Mouse (Mus musculus) forebrain, embryonic 11.5 days (tissue): ENCODE data around the gene Zfp113. TPM values are rescaled to one million over a fixed set of nuclear protein-coding genes. Genes with fewer than 3 reads are reported as not detected.

Source experiments
- ATAC-seq: fragments of 200-750 bp; cut with Nextera tagmentation; replicated peaks from 2 replicates; pipeline ENCODE4 v1.8.0; 2017; ENCODE audit warnings: moderate TSS enrichment; ENCODE audit not compliant: low FRiP score
- DNase-seq: peaks from one replicate; pipeline ENCODE4 v3.0.0-alpha.2; 2017; ENCODE audit warnings: low spot score
- H3K27ac ChIP-seq: fragments of 300-500 bp; sonication (generic); 2 replicates; pipeline ENCODE4 v1.5.1; 2014; ENCODE audit warnings: low read depth, low read length
- H3K27me3 ChIP-seq: fragments of 300-500 bp; sonication (generic); 2 replicates; pipeline ENCODE4 v1.6.1; 2014; ENCODE audit warnings: mild to moderate bottlenecking, low read length, mixed read lengths; ENCODE audit not compliant: control insufficient read depth, insufficient read depth
- H3K36me3 ChIP-seq: fragments of 300-500 bp; sonication (generic); 2 replicates; pipeline ENCODE4 v1.6.1; 2014; ENCODE audit warnings: mild to moderate bottlenecking, low read length, moderate library complexity, mixed read lengths; ENCODE audit not compliant: control insufficient read depth, insufficient read depth
- H3K4me1 ChIP-seq: fragments of 300-500 bp; sonication (generic); replicated peaks from 2 replicates; pipeline ENCODE4 v1.6.1; 2014; ENCODE audit warnings: low read length, mixed read lengths; ENCODE audit not compliant: control insufficient read depth, insufficient read depth
- H3K4me2 ChIP-seq: fragments of 300-500 bp; sonication (generic); 2 replicates; pipeline ENCODE4 v1.6.1; 2014; ENCODE audit warnings: low read depth, mild to moderate bottlenecking, low read length, moderate library complexity, mixed read lengths; ENCODE audit not compliant: severe bottlenecking
- H3K4me3 ChIP-seq: fragments of 300-500 bp; sonication (generic); 2 replicates; pipeline ENCODE4 v1.5.1; 2014; ENCODE audit warnings: low read depth, low read length
- H3K9ac ChIP-seq: fragments of 300-500 bp; sonication (generic); 2 replicates; pipeline ENCODE4 v1.6.1; 2014; ENCODE audit warnings: low read length
- H3K9me3 ChIP-seq: fragments of 300-500 bp; sonication (generic); 2 replicates; pipeline ENCODE4 v1.6.1; 2016; ENCODE audit warnings: low read length, mixed read lengths; ENCODE audit not compliant: control insufficient read depth
- WGBS: fragments of 180-500 bp; shearing (Covaris S2); extraction: QIAGEN DNeasy Blood & Tissue Kit; methylation state at CpG from one replicate; pipeline ENCODE4 v1.1.7; 2014; 5-methylcytosine and 5-hydroxymethylcytosine counted together
- polyA plus RNA-seq: library from polyadenylated mRNA; unstranded; fragments of >200 nt; fragmentation: Nextera tagmentation; extraction: Ambion mirVana; gene quantifications from 2 replicates; pipeline ENCODE4 v1.2.1, GENCODE M21; 2014

The Zfp113 gene
- polyA plus RNA-seq, result 35.2 and 39.9 TPM in 2 replicates

DNA sequence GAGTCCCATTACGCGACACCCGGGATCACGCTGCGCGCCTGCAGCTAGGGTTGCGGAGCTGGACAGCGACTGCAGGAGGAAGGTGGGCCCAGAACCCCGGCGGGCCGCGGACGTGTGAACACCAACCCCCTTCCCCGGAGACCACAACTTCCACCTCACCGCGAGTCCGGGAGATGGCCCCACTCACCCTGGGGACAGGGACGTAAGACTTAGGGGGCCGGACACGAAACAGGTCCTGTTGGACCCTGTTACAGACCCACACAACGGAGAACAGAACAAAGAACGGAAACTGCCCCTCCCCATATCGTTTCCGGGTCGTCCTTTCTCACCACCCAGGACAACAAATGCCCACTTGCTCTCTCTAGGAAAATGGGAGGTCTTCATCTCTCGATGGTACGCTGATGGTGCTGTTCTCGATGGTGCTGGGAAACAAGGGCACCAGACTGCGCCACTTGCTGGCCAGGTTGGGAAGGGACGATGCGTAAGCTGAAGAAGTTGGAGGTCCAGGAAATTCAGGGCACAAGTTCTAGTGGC lies at the start of gene Zfp113:
Zfp113 (minus strand) TSS at position 302 of the 534 bp plus-strand sequence.
- Histone ChIP-seq H3K4me2 (peak within 1 kb of the TSS; percentile 69), H3K9ac (peak within 1 kb of the TSS; percentile 97), H3K27ac (peak within 1 kb of the TSS; percentile 93), H3K9me3 (no peaks in the 10 kb centered on the region), H3K27me3 (no peaks in the 10 kb centered on the region), H3K4me3 (peak within 1 kb of the TSS; percentile 82), H3K4me1 (peaks cover 2% of the 10 kb centered on the region; the same call in 1 of the 2 replicates), H3K36me3 (peaks cover 7% of the 10 kb centered on the region)
- ATAC-seq, result peak; percentile 97
- peak; percentile 89 for DNase-seq
- under 1% methylated on average over 31 of the region's 31 CpGs for WGBS

DNA sequence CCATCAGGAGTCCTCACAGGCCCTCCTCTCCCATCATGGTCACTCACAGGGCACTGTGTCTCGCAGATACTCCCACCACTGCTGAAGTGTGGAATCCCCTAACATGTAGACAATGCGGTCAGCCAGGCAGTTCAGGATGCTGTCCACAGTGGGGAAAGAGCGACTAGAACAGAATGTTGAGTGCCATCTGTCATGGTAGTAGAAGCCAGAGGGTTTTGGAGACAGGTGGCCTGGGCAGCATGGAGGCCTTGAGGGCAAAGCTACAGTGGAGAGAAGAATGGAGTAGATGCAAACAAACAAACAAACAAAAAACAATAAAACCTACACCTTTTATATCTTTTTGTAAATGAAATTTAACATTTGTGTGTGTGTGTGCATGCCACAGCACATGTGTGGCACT lies 46.5 kb upstream of the Zfp113 start:
- H3K4me3 ChIP-seq, result no peak overlapping the region
- DNase-seq (no peak), ATAC-seq (no peak)
- H3K36me3 ChIP-seq, result no peaks in the 10 kb centered on the region
- H3K27me3 ChIP-seq, result no peaks in the 10 kb centered on the region
- H3K9me3 ChIP-seq, result no peaks in the 10 kb centered on the region; the same call in 1 of the 2 replicates
- 91% methylated on average over 3 of the region's 3 CpGs for WGBS
- H3K4me2 ChIP-seq, result no peak overlapping the region
- no peak overlapping the region for H3K9ac ChIP-seq
- no peak overlapping the region for H3K27ac ChIP-seq
- no peaks in the 10 kb centered on the region for H3K4me1 ChIP-seq

DNA sequence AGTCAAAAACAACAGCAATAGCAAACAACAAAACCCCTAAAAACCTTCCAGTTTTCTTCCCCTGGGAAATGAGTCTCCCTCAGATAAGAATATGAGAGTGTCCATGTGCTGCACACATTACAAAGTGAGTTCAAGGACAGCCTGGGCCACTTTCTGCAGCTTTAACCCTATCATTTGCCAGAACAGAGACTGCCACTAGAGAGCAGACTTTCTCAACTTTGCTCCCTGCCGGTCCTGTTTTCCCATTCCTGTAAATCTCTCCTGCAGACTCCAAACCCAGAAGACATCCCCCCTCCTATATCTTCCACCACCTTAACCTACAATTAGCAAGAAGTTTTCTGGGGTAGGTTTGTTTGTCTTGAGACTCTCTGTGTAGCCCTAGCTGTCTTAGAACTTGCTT lies 44.0 kb upstream of the Zfp113 start:
- Histone ChIP-seq H3K4me3 (no peak overlapping the region), H3K9me3 (no peaks in the 10 kb centered on the region), H3K36me3 (no peaks in the 10 kb centered on the region; the same call in 1 of the 2 replicates), H3K4me1 (no peaks in the 10 kb centered on the region), H3K27ac (no peak overlapping the region), H3K9ac (no peak overlapping the region), H3K27me3 (no peaks in the 10 kb centered on the region), H3K4me2 (no peak overlapping the region)
- no peak for ATAC-seq
- WGBS, result 4% methylated on average over 1 of the region's 1 CpGs
- no peak for DNase-seq

DNA sequence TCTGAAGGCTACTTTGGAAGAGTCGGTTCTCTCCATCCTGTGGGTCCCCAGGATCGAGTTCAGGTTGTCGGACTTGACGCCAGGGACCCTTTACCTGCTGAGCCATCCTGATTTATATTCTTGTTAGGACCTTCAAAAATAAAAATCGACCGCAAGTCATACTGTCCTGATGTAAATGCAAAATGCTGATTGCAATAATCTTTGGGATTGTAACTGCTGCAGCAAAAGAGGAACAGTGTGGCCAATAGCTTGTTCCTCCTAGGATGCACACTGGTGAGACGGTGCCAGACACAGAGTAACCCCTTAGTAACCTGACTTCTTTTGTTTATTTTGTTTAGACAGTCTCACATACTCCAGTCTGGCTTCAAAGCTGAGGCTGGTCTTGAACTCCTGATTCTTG lies 39.9 kb upstream of the Zfp113 start:
- 84% methylated on average over 7 of the region's 7 CpGs for WGBS
- H3K27ac ChIP-seq, result no peak overlapping the region
- DNase-seq, result no peak
- H3K4me1 ChIP-seq, result no peaks in the 10 kb centered on the region
- no peak overlapping the region; the same call in 1 of the 2 replicates for H3K9ac ChIP-seq
- H3K36me3 ChIP-seq, result peaks cover 3% of the 10 kb centered on the region; the same call in 1 of the 2 replicates
- no peak for ATAC-seq
- no peaks in the 10 kb centered on the region for H3K27me3 ChIP-seq
- H3K4me3 ChIP-seq, result no peak overlapping the region; the same call in 1 of the 2 replicates
- H3K4me2 ChIP-seq, result peak overlapping the region; percentile 99; the same call in 1 of the 2 replicates
- H3K9me3 ChIP-seq, result no peaks in the 10 kb centered on the region

DNA sequence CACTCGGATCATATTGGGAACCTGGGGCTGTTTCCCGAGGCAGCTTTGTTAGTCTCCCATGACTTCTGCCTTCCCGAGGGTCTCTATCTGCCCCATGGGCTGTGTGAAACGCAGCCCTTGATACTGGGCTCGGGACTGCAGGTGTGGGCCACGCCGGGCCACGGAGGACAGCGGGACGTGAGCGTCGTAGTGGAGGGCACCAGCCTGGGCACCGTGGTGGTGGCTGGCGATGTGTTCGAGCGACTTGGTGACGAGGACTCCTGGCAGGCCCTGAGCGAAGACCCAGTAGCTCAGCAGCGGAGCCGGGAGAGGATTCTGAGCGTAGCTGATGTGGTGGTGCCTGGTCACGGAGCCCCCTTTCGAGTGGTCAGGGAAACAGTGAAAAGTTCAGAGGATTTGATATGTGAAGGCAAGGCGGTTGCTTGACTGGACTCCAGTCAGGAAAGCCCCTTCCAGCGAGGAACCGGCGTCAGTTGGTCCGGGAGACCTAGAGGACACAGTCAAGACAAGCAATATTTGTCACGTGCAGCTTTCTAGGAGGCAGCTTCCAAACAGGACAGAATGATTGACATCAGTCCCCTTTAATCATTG lies 39.3 kb upstream of the Zfp113 start:
- Histone ChIP-seq H3K9ac (peak overlapping the region; percentile 90), H3K27ac (peak overlapping the region; percentile 72), H3K27me3 (no peaks in the 10 kb centered on the region), H3K9me3 (no peaks in the 10 kb centered on the region), H3K4me1 (no peaks in the 10 kb centered on the region), H3K4me3 (peak overlapping the region; percentile 68), H3K36me3 (peaks cover 3% of the 10 kb centered on the region; the same call in 1 of the 2 replicates), H3K4me2 (peak overlapping the region; percentile 99)
- WGBS, result 2% methylated on average over 29 of the region's 29 CpGs
- DNase-seq, result peak; percentile 71
- ATAC-seq, result peak; percentile 71

DNA sequence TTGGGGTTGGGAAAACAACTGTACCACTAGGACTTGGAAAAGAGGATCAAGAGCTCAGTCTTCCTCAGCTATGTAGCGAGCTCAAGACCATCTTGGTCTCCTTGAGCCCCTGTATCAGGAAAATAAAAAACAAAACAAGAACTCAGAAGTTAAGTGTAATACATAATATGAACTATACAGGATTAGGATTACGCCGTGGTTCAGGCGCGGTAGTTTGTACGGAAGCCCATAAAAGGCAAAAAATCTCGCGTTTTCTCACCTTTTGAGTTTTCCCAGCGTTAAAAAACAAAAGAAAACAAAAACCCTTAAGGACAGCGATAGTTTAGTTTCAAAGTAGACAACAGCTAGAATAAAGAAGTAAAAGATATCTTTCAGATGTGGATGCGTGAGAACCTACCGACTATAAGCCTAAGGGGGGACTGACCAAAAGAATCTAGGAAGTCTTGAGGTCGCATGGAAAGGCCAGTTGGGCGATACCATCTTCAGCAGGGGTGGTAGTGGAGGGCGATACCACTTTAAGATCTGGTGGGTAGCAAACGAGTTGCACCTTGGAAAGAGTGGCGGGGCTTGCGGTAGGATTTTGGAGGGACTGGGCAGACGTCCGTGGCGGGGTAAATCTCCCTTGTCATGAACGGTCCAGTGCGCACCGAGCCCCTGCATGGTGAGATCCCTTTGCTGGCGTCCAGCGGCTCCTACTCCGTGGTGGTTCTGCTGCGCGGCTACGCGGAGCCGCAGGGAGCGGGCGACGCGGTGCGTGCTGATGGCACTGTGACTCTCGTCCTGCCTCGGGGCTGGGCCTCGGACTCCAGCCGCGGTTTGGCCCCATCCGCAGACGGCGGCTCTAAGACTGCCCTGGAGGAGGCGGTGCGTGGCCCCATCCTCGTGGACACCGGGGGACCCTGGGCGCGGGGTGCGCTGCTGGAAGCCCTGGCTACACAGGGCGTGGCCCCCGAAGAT lies 38.5 kb upstream of the Zfp113 start, which contains the start of gene Mblac1:
Mblac1 (plus strand) TSS at position 544 of the 957 bp plus-strand sequence.
- peak; percentile 88 for DNase-seq
- WGBS, result 8% methylated on average over 54 of the region's 54 CpGs

DNA sequence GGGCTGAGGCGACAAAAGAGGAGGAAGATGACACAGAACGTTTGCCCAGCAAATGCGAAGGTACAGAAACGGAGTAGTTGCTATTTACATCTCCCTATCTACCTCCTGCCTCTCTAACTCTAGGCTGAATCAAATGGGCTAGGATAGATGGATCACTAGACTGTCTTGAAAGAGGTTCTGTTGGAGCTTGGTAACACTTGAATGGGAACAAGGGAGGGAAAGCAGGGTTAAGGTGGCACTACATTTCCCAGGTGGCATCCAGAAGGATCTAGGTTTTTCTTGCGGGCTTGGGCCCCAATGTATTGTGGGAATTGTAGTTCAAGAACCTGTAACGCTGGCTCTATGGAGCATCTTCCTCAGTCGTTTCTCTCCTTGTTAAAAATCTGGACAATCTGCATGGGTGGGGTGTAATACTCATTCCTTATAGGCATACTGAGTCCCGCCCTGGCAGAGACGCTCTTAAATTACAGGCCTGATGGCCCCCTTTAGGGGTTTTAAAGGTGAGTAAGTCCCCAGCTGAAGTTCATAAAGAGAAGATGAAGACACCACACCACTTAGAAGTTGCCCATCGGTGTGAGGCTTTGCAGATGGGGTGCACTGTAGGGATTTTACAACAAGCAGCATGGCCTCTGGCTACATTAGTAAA lies 32.2 kb upstream of the Zfp113 start:
- no peaks in the 10 kb centered on the region for H3K9me3 ChIP-seq
- peak overlapping the region; percentile 82 for H3K9ac ChIP-seq
- ATAC-seq (peak; percentile 84), DNase-seq (no peak)
- peaks cover 3% of the 10 kb centered on the region; the same call in 1 of the 2 replicates for H3K36me3 ChIP-seq
- no peaks in the 10 kb centered on the region for H3K27me3 ChIP-seq
- peak overlapping the region; percentile 63; the same call in 1 of the 2 replicates for H3K27ac ChIP-seq
- H3K4me3 ChIP-seq, result peak overlapping the region; percentile 64
- peaks cover 2% of the 10 kb centered on the region; the same call in 1 of the 2 replicates for H3K4me1 ChIP-seq
- H3K4me2 ChIP-seq, result peak overlapping the region; percentile 79
- WGBS, result under 1% methylated on average over 10 of the region's 10 CpGs

More for the DNA sequence above, 38.5 kb upstream of the Zfp113 start, which contains the start of gene Mblac1:
- Histone ChIP-seq H3K4me2 (peak within 1 kb of the TSS; percentile 99), H3K4me1 (no peaks in the 10 kb centered on the region), H3K27me3 (no peaks in the 10 kb centered on the region), H3K27ac (peak within 1 kb of the TSS; percentile 72), H3K36me3 (peaks cover 3% of the 10 kb centered on the region; the same call in 1 of the 2 replicates), H3K4me3 (peak within 1 kb of the TSS; percentile 68), H3K9me3 (no peaks in the 10 kb centered on the region), H3K9ac (peak within 1 kb of the TSS; percentile 90)
- ATAC-seq, result peak; percentile 82
